Mouse (Mus musculus) adrenal gland, adult 2 months (tissue): Measurements from ENCODE around the gene C1d. TPM values are rescaled to one million over a fixed set of nuclear protein-coding genes. Genes with fewer than 3 reads are reported as not detected.

Experiments
- polyA plus RNA-seq: library from polyadenylated mRNA; depleted of rRNA; stranded (reverse); fragments of >200 nt; gene quantifications from 2 replicates; pipeline ENCODE4 v1.2.3, GENCODE M21; 2012; rRNA removed
- total RNA-seq, 2 experiments: library from RNA; stranded (reverse); gene quantifications; 2 replicates each; pipeline ENCODE4 v1.2.3; 2021

C1d gene
- total and polyA plus RNA-seq, 3 experiments: 2.3 to 59.4 (median 56.9) TPM

Other genes with a start within 250 kb of the C1d start
- gene Cnrip1, start 206.0 kb upstream of the C1d start, total RNA-seq: 10 to 100 TPM; 13.9 to 14.8 TPM
- 20.7 and 24.6 TPM in 2 replicates for gene Cnrip1, start 206.0 kb upstream of the C1d start, polyA plus RNA-seq
- 1 to 10 TPM; 3.1 to 5.8 TPM for gene Plek, start 205.2 kb upstream of the C1d start, total RNA-seq
- gene Plek, start 205.2 kb upstream of the C1d start, polyA plus RNA-seq: 0.18 and 0.25 TPM in 2 replicates
- 10 to 100 TPM; 90.2 to 94.9 TPM for gene Ppp3r1, start 98.3 kb upstream of the C1d start, total RNA-seq
- gene Ppp3r1, start 98.3 kb upstream of the C1d start, polyA plus RNA-seq: 268 and 279 TPM in 2 replicates
- gene Wdr92, start 75.5 kb upstream of the C1d start, total RNA-seq: 10 to 100 TPM; 13.0 to 17.0 TPM
- gene Wdr92, start 75.5 kb upstream of the C1d start, polyA plus RNA-seq: 4.5 and 4.6 TPM in 2 replicates
- 10 to 100 TPM; 57.1 to 62.5 TPM for gene Pno1, start 46.0 kb upstream of the C1d start, total RNA-seq
- 2.7 and 2.9 TPM in 2 replicates for gene Pno1, start 46.0 kb upstream of the C1d start, polyA plus RNA-seq